Mouse (Mus musculus) heart, adult 2 months (tissue): ENCODE data around the gene Olfr205.
"Not testable (repeated sequence)": the region's sequence is repeated elsewhere in the genome, so short reads cannot be mapped to it uniquely, and the experiment has no call there.

Experiments
- CTCF ChIP-seq: fragments of 200-600 bp; IDR thresholded peaks from 2 replicates; pipeline ENCODE4 v1.8.1; 2022; ENCODE audit warnings: antibody characterized with exemption, mild to moderate bottlenecking, moderate library complexity
- EP300 ChIP-seq: fragments of 200-500 bp; IDR thresholded peaks from 2 replicates; pipeline ENCODE4 v1.6.1; 2011; ENCODE audit warnings: low read depth, low read length, control low read depth; ENCODE audit not compliant: insufficient read depth
- POLR2A ChIP-seq: fragments of 200-500 bp; IDR thresholded peaks from 2 replicates; pipeline ENCODE4 v1.6.1; 2011; ENCODE audit warnings: mild to moderate bottlenecking, low read depth, low read length, control low read depth; ENCODE audit not compliant: insufficient read depth

DNA sequence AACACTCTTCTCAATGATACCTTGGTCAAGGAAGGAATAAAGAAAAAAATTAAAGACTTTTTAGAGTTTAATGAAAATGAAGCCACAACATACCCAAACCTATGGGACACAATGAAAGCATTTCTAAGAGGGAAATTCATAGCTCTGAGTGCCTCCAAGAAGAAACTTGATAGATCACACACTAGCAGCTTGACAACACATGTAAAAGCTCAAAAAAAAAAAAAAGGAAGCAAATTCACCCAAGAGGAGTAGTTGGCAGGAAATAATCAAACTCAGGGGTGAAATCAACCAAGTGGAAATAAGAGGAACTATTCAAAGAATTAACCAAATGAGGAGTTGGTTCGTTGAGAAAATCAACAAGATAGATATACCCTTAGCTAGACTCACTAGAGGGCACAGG, 7.7 kb downstream of the Olfr205 start:
- not testable (repeated sequence) for TF ChIP-seq POLR2A, CTCF, EP300
